Mouse (Mus musculus) liver, embryonic 13.5 days (tissue): Measurements from ENCODE around the gene Srd5a2. TPM values are rescaled to one million over a fixed set of nuclear protein-coding genes. Genes with fewer than 3 reads are reported as not detected.

Source experiments
- ATAC-seq: fragments of 200-750 bp; cut with Nextera tagmentation; 2 replicates; pipeline ENCODE4 v1.8.0; 2017; ENCODE audit warnings: low read depth, mild to moderate bottlenecking, moderate number of reproducible peaks, moderate library complexity
- DNase-seq: peaks from one replicate; pipeline ENCODE4 v3.0.0; 2022
- H3K27ac ChIP-seq: fragments of 300-500 bp; sonication (generic); 2 replicates; pipeline ENCODE4 v1.5.1; 2015; ENCODE audit warnings: moderate library complexity, mild to moderate bottlenecking, inconsistent platforms
- H3K27me3 ChIP-seq: fragments of 300-500 bp; sonication (generic); 2 replicates; pipeline ENCODE4 v1.6.1; 2015; ENCODE audit warnings: mild to moderate bottlenecking, inconsistent platforms
- H3K36me3 ChIP-seq: fragments of 300-500 bp; sonication (generic); 2 replicates; pipeline ENCODE4 v1.6.1; 2015; ENCODE audit warnings: mild to moderate bottlenecking, inconsistent platforms
- H3K4me1 ChIP-seq: fragments of 300-500 bp; sonication (generic); replicated peaks from 2 replicates; pipeline ENCODE4 v1.6.1; 2015; ENCODE audit warnings: inconsistent platforms
- H3K4me2 ChIP-seq: fragments of 300-500 bp; sonication (generic); 2 replicates; pipeline ENCODE4 v1.6.1; 2015; ENCODE audit warnings: inconsistent platforms, mild to moderate bottlenecking, moderate library complexity
- H3K4me3 ChIP-seq: fragments of 300-500 bp; sonication (generic); replicated peaks from 2 replicates; pipeline ENCODE4 v1.5.1; 2015; ENCODE audit warnings: mild to moderate bottlenecking, inconsistent platforms
- H3K9ac ChIP-seq: fragments of 300-500 bp; sonication (generic); 2 replicates; pipeline ENCODE4 v1.6.1; 2015; ENCODE audit warnings: mild to moderate bottlenecking, inconsistent platforms
- H3K9me3 ChIP-seq: fragments of 300-500 bp; sonication (generic); replicated peaks from 2 replicates; pipeline ENCODE4 v1.6.1; 2016; ENCODE audit warnings: inconsistent platforms
- WGBS: fragments of 180-500 bp; shearing (Covaris S2); methylation state at CpG from one replicate; pipeline ENCODE4 v1.1.7; 2015; ENCODE audit not compliant: insufficient replicate concordance; 5-methylcytosine and 5-hydroxymethylcytosine counted together
- polyA plus RNA-seq: library from polyadenylated mRNA; unstranded; fragments of >200 nt; fragmentation: Nextera tagmentation; extraction: Ambion mirVana; gene quantifications from 2 replicates; pipeline ENCODE4 v1.2.1, GENCODE M21; 2015

Srd5a2 gene
- polyA plus RNA-seq, 1 experiment from 2014 or later: not detected

DNA sequence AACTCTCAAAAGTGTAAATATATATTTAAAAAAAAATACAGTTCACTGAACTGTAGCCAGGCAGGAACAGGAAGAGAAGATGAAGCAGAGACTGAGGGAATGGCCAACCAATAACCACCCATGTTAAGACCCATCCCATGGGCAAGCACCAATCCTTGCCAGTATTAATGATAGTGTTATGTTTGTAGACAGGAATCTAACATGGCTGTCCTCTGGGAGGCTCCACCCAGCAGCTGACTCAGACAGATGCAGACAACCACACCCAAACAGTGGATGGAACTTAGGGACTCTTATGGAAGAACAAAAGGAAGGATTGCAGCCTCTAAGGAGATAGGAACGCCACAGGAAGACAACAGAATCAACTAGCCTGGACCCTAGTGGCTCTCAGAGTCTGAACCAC lies 64.8 kb downstream of the Srd5a2 start:
- no peak overlapping the region for H3K4me3 ChIP-seq
- H3K36me3 ChIP-seq: no peaks in the 10 kb centered on the region
- ATAC-seq: no peak
- 43% methylated on average over 1 of the region's 1 CpGs for WGBS
- DNase-seq: no peak
- no peak overlapping the region for H3K4me2 ChIP-seq
- no peaks in the 10 kb centered on the region for H3K27me3 ChIP-seq
- no peaks in the 10 kb centered on the region for H3K4me1 ChIP-seq
- H3K27ac ChIP-seq: no peak overlapping the region
- H3K9me3 ChIP-seq: no peaks in the 10 kb centered on the region
- H3K9ac ChIP-seq: no peak overlapping the region

DNA sequence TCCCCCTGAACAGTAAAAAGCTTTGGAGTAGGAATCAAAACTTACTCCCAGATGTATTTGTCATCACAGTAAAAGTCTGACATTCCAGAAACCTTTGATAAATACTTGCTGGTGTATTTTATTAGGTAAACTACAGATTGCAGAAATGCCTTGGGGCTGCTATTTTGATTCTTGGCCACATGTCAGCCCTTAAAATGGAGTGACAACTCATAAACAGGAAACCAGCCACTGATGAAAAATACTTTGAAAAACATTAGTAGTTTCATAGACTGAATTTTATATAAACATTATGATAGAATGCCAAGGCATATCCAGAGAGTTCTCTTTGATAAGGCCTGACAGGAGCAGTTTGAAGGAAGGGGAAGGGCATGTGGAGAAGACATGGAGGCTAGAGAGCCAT lies 71.7 kb downstream of the Srd5a2 start:
- Histone ChIP-seq H3K27ac (no peak overlapping the region), H3K9ac (no peak overlapping the region), H3K4me2 (no peak overlapping the region), H3K4me3 (no peak overlapping the region), H3K9me3 (no peaks in the 10 kb centered on the region), H3K4me1 (no peaks in the 10 kb centered on the region), H3K27me3 (no peaks in the 10 kb centered on the region), H3K36me3 (no peaks in the 10 kb centered on the region)
- DNase-seq: no peak
- no peak for ATAC-seq

DNA sequence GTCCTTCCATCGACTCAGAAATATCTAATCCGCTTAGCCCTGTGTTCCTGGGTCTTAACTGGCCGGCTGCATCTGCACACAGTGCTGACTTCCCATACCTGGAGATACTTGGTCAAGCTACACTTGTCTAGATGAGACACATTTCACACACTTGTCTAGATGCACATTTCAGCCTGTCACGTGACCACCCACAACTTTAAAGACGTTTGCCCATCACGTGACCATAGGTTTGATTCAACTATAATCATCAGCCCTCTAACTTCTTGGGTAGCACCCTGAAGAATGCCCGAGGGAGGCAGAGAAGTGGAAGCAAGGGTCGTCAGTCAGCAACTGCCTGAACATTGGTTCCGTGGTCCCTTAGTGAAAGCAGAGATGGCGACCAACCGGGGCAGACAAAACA lies 75.1 kb downstream of the Srd5a2 start:
- Histone ChIP-seq H3K27ac (no peak overlapping the region), H3K27me3 (no peaks in the 10 kb centered on the region), H3K4me1 (no peaks in the 10 kb centered on the region), H3K36me3 (no peaks in the 10 kb centered on the region), H3K4me2 (no peak overlapping the region), H3K4me3 (no peak overlapping the region), H3K9me3 (no peaks in the 10 kb centered on the region), H3K9ac (no peak overlapping the region)
- WGBS: 65% methylated on average over 11 of the region's 11 CpGs
- DNase-seq (no peak), ATAC-seq (no peak)

DNA sequence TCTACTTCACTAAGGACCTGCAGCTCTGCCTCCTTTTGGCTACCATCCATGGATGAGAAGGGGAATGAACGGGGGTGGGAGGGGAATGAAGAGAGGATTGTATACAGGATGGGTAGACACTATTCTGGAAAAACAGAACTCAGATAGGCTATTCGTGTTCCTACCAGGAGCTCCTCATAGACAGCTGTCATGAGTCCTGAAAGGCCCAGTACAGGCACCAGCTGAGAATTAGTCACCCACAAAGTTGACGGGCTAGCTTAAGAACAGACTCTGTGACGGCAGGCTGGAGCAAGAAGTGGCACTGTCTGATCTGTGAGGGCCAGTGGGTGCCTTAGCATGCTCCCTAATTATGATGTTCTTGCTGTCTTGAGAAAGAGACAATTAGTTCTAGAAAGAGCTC lies 76.4 kb downstream of the Srd5a2 start:
- Histone ChIP-seq H3K4me2 (no peak overlapping the region), H3K9ac (no peak overlapping the region), H3K36me3 (no peaks in the 10 kb centered on the region), H3K4me3 (no peak overlapping the region), H3K27ac (no peak overlapping the region), H3K4me1 (no peaks in the 10 kb centered on the region), H3K27me3 (no peaks in the 10 kb centered on the region), H3K9me3 (no peaks in the 10 kb centered on the region)
- ATAC-seq (no peak), DNase-seq (no peak)
- WGBS: 58% methylated on average over 4 of the region's 4 CpGs

DNA sequence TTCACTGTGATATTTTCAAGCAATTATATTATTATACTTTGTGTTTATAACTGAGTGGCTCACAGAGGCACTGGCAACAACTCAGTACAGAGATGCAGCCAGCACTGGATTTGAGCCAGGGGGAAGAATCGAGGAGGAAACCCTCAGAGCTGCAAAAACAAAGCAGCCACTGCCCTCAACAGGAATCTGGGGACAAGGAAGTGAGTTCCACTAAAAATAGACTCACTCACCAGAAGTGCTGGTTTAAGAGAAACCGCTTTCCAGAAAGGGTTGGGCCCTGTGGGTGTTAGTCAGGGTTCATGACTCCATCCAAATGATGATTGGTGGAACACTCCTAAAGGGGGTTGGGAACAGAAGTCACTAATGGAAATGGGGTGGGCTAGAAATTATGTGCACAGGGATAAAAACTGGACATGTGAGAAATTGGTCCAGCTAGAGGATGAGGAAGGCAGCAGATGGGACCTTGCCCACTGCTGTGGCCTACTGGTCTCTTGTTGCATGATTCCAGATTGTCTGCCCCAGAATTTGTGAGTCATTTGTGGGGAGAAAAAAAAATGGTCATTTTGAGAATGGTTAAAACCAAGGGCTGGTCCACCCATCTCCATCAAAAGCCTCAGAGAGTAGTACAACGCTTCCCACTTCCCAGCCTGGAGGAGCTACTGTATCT lies 77.2 kb downstream of the Srd5a2 start:
- no peaks in the 10 kb centered on the region for H3K4me1 ChIP-seq
- no peaks in the 10 kb centered on the region for H3K36me3 ChIP-seq
- H3K27me3 ChIP-seq: no peaks in the 10 kb centered on the region
- ATAC-seq (no peak), DNase-seq (no peak)
- 26% methylated on average over 3 of the region's 3 CpGs for WGBS
- H3K4me3 ChIP-seq: no peak overlapping the region
- no peak overlapping the region for H3K27ac ChIP-seq
- no peak overlapping the region for H3K9ac ChIP-seq
- H3K9me3 ChIP-seq: no peaks in the 10 kb centered on the region
- H3K4me2 ChIP-seq: no peak overlapping the region

Other genes starting within 250 kb of the Srd5a2 start
- gene Ehd3, start 243.8 kb downstream of the Srd5a2 start, polyA plus RNA-seq: 16.4 and 24.3 TPM in 2 replicates
- 0.75 and 1.0 TPM in 2 replicates for gene Xdh, start 97.7 kb downstream of the Srd5a2 start, polyA plus RNA-seq
- gene Memo1, start 247.6 kb upstream of the Srd5a2 start, polyA plus RNA-seq: 108 and 111 TPM in 2 replicates